Mouse (Mus musculus): ENCODE measurements around the gene Tmem59l.

- TF ChIP-seq CTCF (IDR thresholded peaks at IDR 0.05; ENCODE audit: low read depth, low read length) = no peak
- no peak for TF ChIP-seq EP300 (IDR thresholded peaks at IDR 0.05; ENCODE audit: insufficient read depth, low read depth, low read length)
- TF ChIP-seq POLR2A (IDR thresholded peaks at IDR 0.05; ENCODE audit: insufficient read depth, low read length) = no peak
Observed at GRCm38 (mm10) chr8:70507027-70507393, 19.9 kb upstream of the Tmem59l start.
